Mouse (Mus musculus) testis, adult 2 months (tissue): Measurements from ENCODE around the gene Nfkb1. TPM values are rescaled to one million over a fixed set of nuclear protein-coding genes. Genes with fewer than 3 reads are reported as not detected.

Source experiments
- H3K27ac ChIP-seq: fragments of 200-500 bp; 2 replicates; pipeline ENCODE4 v1.5.1; 2012; ENCODE audit warnings: low read depth, low read length; ENCODE audit not compliant: control insufficient read depth, insufficient read depth
- H3K27me3 ChIP-seq: fragments of 200-500 bp; 2 replicates; pipeline ENCODE4 v1.6.1; 2012; ENCODE audit warnings: mild to moderate bottlenecking, low read length, moderate library complexity; ENCODE audit not compliant: control insufficient read depth, insufficient read depth
- H3K36me3 ChIP-seq: fragments of 200-500 bp; 2 replicates; pipeline ENCODE4 v1.6.1; 2012; ENCODE audit warnings: mild to moderate bottlenecking, low read length; ENCODE audit not compliant: control insufficient read depth, insufficient read depth
- H3K4me1 ChIP-seq: fragments of 200-500 bp; 2 replicates; pipeline ENCODE4 v1.6.1; 2012; ENCODE audit warnings: low read length; ENCODE audit not compliant: control insufficient read depth, insufficient read depth
- H3K4me3 ChIP-seq: fragments of 200-500 bp; 2 replicates; pipeline ENCODE4 v1.5.1; 2012; ENCODE audit warnings: low read depth, mild to moderate bottlenecking, low read length, moderate library complexity, mixed read lengths; ENCODE audit not compliant: control insufficient read depth
- CTCF ChIP-seq: fragments of 200-500 bp; IDR thresholded peaks from 2 replicates; pipeline ENCODE4 v1.5.1; 2012; ENCODE audit warnings: low read depth, mild to moderate bottlenecking, inconsistent platforms, low read length, moderate library complexity; ENCODE audit not compliant: control insufficient read depth, insufficient read depth, insufficient replicate concordance
- POLR2A ChIP-seq: fragments of 200-500 bp; IDR thresholded peaks from 2 replicates; pipeline ENCODE4 v1.6.1; 2012; ENCODE audit warnings: low read depth, mild to moderate bottlenecking, inconsistent platforms, low read length, moderate library complexity; ENCODE audit not compliant: control insufficient read depth
- polyA plus RNA-seq: library from polyadenylated mRNA; depleted of rRNA; stranded (reverse); fragments of >200 nt; gene quantifications from 2 replicates; pipeline ENCODE4 v1.2.3, GENCODE M21; 2012

The Nfkb1 gene
- polyA plus RNA-seq, 1 experiment = 13.4 TPM

DNA sequence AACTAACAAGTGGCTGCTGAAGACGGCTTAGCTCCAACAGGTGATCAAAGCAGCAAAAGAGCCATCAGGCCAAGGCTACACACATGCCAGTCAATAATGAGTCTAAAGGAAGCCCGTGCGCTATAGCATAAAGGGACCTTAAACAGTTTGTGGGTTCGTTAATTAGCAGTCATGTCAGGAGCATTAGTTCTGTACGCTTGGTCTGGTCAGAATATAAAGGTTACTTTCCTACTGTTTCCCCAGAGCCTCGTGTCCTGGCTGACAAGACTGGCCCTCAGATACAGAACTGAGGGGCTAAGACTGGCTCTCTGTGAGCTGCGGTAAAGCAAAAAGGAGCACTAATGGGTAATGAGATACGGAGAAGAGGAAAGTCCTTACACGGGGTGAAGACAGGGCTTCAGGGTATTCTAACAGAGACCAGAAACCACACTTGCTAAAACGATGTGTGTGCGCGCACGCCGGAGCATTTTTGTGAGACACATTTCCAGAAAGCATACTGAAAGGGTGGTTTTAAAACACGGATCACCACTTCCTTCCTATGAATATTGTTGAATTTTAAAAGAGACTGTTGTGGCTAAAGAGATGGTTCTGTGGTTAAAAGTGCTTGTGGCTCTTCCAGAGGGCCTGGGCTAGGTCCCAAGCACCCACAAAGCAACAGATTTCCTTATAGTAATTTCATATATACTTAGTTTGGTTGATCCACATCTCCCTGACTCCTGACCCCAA, 29.0 kb downstream of the Nfkb1 start:
- no peak overlapping the region for H3K27ac ChIP-seq
- TF ChIP-seq CTCF = no peak
- no peak for TF ChIP-seq POLR2A
- H3K27me3 ChIP-seq = no peaks in the 10 kb centered on the region
- H3K36me3 ChIP-seq = no peaks in the 10 kb centered on the region
- H3K4me1 ChIP-seq = no peaks in the 10 kb centered on the region
- no peak overlapping the region for H3K4me3 ChIP-seq

DNA sequence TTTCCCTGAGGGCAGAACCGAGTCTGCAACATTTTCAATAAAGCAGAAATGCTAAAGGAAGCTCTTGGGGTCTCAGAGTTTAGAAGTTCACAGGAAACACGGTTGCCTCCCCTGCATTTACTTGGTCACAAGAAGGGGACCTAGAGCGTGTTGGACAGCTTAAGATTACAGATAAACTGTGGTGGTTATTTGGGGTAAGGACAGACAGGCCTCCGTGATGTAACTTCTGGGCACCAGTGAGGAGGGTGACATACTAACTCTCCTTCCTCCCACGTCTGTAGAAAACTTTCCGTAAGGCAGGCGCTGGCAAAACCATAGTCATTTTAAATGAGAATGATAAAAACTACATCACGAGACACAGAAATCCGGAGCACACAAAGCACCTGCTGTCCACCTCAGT, 29.6 kb downstream of the Nfkb1 start:
- no peaks in the 10 kb centered on the region for H3K27me3 ChIP-seq
- no peaks in the 10 kb centered on the region for H3K36me3 ChIP-seq
- no peak overlapping the region for H3K27ac ChIP-seq
- H3K4me1 ChIP-seq = no peaks in the 10 kb centered on the region
- TF ChIP-seq POLR2A (no peak), CTCF (no peak)
- no peak overlapping the region for H3K4me3 ChIP-seq

DNA sequence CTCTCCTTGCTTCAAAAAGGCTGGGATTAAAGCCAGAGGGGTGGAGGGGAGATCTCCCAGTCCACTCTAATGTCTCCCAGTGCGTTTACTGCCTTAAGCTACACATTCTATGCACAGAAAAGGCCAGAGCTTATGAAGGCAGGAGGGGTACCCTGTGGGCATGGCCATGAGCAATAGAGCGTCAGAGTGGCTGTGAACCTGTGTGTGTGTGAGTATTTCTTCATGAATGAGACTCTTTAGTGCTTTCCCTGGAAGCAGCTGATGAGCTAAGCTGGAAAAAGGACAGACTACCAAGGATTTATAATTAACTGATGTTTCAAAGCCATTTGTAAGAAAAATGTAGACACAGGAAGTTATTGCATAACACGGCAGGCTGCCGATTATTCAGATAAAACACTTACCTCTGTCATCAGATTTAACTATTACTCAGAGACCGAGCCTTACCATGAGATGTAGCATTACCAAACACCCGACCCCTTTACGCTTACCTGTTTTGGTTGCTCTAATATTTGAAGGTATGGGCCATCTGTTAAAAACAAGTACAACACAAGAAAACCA, 32.7 kb downstream of the Nfkb1 start:
- H3K36me3 ChIP-seq = no peaks in the 10 kb centered on the region
- no peaks in the 10 kb centered on the region for H3K4me1 ChIP-seq
- no peak overlapping the region for H3K27ac ChIP-seq
- no peak overlapping the region for H3K4me3 ChIP-seq
- H3K27me3 ChIP-seq = no peaks in the 10 kb centered on the region
- TF ChIP-seq POLR2A (no peak), CTCF (no peak)

DNA sequence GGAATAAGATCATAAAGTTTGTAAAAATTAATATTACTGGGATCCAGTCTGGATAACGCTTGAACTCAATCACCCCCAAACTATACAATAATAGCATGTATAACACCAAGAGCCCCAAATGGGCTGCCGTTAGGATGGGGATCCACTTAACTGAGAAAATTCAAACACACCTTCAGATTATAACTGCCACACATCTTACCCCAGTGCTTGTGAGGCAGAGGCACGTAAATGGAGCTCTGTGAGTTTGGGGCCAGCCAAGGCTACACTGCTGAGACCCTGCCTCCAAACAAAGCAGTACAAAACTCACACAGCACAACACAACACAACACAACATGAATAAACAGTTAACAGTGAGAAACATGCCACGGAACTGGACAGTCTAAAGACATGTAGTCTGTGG, 35.2 kb downstream of the Nfkb1 start:
- H3K4me1 ChIP-seq = no peaks in the 10 kb centered on the region
- no peak overlapping the region for H3K27ac ChIP-seq
- TF ChIP-seq POLR2A (no peak), CTCF (no peak)
- H3K36me3 ChIP-seq = no peaks in the 10 kb centered on the region
- H3K27me3 ChIP-seq = no peaks in the 10 kb centered on the region
- H3K4me3 ChIP-seq = no peak overlapping the region

- H3K4me1 ChIP-seq = no peaks in the 10 kb centered on the region
- H3K27me3 ChIP-seq = no peaks in the 10 kb centered on the region
- no peaks in the 10 kb centered on the region for H3K36me3 ChIP-seq
- H3K27ac ChIP-seq = no peak overlapping the region
- TF ChIP-seq POLR2A (no peak), CTCF (no peak)
- H3K4me3 ChIP-seq = no peak overlapping the region
These were observed 40.4 kb downstream of the Nfkb1 start for GRCm38 (mm10) chr3:135650773-135651555.

DNA sequence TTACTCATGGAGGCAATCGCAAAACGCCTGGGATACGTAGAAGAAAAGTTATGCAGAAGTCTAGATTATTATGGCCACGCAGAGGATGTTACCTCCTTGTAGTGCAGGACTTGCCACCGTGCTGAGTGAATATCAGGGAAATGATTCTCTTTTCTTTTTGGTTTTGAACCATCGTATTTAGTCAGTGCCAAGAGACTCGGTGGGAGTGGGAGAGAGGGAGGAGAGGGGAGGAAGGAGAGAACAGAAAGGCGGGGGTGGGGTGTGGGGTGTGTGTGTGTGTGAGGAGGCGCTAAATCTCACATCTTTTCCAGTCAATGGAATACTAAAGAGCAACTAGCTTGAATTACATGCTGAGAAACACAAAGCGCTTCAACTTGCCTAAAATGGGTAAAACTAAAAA, 41.5 kb downstream of the Nfkb1 start:
- TF ChIP-seq POLR2A = no peak
- no peak for TF ChIP-seq CTCF
- Histone ChIP-seq H3K27me3 (no peaks in the 10 kb centered on the region), H3K27ac (no peak overlapping the region), H3K4me1 (no peaks in the 10 kb centered on the region), H3K4me3 (no peak overlapping the region), H3K36me3 (no peaks in the 10 kb centered on the region)

- H3K36me3 ChIP-seq = no peaks in the 10 kb centered on the region
- TF ChIP-seq CTCF (no peak), POLR2A (no peak)
- H3K27me3 ChIP-seq = no peaks in the 10 kb centered on the region
- H3K4me1 ChIP-seq = no peaks in the 10 kb centered on the region
- H3K27ac ChIP-seq = no peak overlapping the region
- no peak overlapping the region for H3K4me3 ChIP-seq
These were observed 42.8 kb downstream of the Nfkb1 start for GRCm38 (mm10) chr3:135648501-135648900.
